Mouse (Mus musculus) retina, postnatal 1 day (tissue): Measurements from ENCODE around the gene Mrps26.
"Not testable (repeated sequence)": the region's sequence is repeated elsewhere in the genome, so short reads cannot be mapped to it uniquely, and the experiment has no call there.

Experiments
- DNase-seq: peaks from one replicate; pipeline ENCODE4 v3.0.0-alpha.2; 2012

Mrps26 gene

DNA sequence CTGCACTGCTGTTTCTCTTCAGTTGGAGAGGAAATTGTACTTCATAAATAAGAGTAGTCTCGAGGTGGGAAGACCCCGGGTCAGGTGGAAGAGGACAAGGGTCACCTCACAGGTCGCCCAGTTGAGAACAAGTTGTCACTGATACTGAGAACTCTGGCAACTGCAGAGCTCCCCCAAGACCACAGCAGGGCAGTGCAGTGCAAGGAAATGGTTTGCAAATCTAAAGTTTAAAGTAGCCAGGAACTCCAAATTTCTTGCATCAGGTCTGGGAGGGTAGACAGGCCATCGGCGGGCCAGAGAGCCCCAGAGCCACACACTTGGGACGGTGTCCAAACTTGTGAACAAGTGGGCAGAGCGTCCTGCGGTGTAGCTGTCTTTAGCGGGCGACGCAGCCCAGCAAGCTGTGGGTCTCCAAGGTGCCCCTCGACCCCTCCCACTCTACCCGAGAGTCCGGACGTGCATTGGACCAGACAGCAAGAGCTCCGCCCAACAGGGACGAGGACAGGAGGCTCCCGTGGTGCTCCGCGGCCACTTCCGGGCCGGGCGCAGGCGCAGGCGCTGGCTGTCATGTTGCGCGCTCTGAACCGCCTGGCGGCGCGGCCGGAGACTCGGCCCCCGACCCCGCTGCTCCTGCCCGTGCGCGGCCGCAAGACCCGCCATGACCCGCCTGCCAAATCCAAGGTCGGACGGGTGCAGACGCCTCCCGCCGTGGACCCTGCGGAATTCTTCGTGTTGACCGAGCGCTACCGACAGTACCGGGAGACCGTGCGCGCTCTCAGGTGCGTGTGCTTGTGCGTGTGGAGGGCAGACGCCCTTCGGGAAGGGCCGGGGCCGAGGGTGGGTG is at the start of gene Mrps26:
Gene Mrps26, plus strand, starts transcription at position 531 of the 844 bp plus-strand sequence.
- peak; percentile 98 for DNase-seq

DNA sequence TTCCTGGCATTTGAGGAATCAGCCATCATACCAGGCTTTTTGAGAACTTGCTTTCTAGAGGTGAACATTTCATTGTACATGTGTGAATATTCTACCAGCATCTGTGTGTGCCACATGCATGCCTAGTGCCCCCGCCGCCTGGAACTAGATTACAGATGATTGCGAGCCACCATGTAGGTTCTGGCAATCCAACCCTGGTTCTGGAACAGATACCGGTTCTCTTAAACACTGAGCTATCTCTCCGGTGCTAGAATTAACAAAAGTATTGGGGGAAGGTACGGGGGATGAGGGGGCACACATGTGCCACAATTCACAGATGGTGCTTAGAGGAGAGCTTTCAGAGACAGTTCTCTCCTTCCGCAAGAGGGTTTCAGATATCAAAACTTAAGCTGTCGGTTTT is 49.6 kb upstream of the Mrps26 start:
- DNase-seq, result no peak

DNA sequence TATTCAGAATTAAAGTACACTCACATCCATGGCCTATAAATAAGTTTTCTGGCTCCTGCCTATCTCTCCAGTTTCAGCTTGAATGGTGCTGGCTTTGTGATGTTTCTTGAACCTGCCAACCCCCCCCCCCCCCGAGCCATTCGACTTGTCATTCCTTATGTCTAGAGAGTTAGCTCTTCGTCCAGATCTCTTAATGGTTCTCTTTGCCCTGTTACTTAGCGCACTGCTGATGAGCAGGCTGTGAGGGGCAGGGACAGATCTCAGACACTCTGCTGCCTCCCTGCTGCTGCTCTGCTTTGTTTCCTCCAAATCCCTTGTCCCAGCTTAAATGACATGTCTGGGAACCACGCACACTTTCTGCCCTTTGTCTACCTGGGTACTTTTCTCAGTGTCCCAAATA is 47.8 kb upstream of the Mrps26 start:
- DNase-seq, result no peak

DNA sequence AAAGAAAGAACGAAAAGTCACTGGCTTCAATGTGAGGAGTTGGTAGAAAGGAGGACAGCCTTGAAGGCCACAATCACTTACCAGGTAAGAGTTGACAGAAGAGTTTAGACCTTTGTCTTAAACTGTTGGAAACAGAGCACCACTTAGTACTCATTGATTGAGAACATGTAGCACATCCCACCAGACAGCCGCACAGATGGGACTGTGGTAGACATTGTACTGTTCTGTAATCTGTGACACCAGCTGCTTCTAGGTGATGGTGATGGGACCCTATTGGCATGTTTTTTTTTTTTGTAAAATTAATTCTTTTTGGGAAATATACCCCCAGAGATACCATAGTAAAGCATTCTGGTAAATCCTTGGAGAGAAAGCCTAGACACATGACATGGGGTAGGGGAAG is 41.6 kb upstream of the Mrps26 start:
- no peak for DNase-seq

DNA sequence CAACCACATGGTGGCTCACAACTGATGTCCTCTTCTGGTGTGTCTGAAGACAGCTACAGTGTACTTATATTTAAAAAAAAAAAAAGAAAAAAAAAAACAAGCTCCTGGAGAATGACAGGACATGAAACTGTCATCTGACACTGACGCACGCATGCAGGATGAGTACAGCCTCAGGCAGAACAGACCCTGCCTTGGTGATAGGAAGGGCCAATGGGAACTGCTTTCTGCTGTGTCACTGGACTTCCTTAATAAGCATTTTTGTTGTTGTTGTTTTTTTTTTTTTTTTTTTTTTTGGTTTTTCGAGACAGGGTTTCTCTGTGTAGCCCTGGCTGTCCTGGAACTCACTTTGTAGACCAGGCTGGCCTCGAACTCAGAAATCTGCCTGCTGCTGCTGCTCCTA is 38.1 kb upstream of the Mrps26 start:
- not testable (repeated sequence) for DNase-seq

DNA sequence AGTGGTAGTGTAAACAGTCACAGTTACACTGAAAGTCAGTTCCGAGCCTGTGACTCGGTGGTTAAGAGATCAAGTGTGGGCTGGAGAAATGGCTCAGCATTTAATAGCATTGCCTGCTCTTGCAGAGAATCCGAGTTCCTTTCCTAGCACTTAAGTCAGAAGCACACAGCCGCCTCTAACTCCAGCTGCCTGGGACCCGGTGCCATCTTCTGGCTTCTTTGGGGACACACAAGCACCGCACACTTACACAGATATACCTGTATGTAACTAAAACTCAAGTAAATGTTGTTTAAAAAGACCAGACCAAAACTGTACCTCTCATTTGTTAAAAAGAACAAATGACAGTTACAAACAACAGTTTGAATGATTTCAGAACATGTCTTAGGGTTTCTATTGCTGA is 35.1 kb upstream of the Mrps26 start:
- DNase-seq, result peak; percentile 2

DNA sequence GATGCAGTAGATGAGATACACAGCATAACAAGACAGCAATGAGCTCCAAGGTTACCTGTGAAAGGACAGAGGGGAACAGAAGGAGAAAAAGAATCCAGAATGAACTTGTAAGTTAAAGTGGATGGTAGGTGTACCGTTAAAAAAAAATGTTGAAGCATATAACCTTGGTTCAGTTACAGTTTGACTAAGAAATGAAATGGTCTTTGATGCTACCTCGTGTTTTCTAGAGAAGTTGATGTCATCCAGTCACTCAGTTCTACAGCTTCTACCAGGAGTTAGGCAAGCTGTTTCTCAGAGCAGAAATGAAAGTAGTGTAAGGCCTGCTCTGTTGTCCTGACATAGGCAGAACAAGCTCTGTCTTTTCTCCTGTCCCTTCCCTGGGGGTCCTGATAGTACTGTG is 34.3 kb upstream of the Mrps26 start:
- DNase-seq, result no peak

DNA sequence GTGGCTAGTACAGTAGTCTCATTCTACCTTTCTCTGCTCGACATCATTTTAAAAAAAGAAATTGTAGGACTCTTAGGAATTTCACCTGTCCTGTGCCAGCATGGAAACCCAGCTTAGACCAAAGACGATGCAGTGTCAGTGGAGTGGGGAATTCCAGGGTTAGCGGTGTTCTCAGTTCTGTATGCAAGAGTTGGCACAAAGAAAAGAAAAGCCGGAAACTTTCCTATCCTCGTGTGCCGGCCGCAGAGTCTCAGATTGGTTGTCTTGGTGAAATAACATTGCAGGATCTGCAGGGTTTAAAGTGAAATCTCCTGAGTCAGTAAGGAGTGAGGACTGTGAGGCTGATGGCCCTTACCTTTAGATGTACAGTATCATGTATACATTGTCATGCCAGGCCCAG is 33.6 kb upstream of the Mrps26 start:
- no peak for DNase-seq

DNA sequence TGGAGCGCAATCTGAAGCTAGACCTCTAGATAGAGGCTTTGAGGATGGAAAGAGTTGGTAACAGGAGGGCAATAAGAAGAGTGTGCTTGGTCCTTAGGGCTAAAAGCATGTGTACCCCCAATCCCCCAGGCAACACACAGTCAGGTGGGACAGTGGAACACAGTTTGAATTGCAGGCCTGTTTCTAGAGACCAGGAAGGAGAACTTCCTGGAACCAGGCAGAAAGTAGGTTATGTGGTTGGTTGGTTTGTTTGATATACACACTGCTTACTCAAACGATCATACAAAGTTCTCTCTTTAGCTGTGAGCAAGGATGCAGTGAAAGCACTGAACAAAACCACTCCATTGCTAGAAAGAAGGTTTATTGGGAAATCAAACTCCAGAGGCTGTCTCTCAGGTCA is 31.3 kb upstream of the Mrps26 start:
- DNase-seq, result no peak

DNA sequence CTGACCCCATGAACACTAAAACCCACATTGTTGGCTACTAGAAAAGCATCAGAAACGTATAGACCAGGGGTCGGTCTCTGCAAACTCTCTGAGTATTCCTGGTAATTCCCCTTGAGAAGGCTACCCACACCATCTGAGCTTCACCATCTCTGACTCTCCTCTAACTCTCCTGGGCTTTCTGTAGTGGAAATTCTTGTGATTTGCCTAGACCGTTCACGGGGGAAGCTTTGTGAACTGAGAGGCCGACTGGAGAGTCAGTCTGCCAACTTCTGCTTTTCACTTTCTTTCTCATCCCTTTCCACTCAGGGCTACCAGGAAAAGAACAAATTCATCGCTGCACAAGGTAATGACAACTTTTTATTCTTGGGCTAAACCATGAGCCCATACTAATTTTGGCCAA is 28.5 kb upstream of the Mrps26 start:
- no peak for DNase-seq

DNA sequence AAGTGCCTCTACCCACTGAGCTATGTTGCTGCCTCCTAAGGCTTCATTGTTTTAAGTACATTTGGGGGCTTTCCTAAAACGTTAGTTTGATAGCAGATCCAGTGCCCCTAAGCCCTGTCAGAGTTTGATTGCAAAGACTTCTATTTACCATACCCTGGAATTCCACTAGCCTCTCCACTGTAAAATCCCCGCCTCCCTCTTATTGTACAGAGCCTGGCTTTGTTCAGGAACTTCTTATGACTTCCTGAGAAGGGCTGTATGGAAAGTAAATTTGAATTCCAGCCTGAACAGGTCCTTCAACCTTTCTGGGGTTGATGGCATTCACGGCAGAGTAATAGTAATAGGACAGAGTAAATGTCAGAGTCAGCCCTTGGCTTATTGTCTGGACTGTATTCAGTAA is 26.7 kb upstream of the Mrps26 start:
- no peak for DNase-seq

DNA sequence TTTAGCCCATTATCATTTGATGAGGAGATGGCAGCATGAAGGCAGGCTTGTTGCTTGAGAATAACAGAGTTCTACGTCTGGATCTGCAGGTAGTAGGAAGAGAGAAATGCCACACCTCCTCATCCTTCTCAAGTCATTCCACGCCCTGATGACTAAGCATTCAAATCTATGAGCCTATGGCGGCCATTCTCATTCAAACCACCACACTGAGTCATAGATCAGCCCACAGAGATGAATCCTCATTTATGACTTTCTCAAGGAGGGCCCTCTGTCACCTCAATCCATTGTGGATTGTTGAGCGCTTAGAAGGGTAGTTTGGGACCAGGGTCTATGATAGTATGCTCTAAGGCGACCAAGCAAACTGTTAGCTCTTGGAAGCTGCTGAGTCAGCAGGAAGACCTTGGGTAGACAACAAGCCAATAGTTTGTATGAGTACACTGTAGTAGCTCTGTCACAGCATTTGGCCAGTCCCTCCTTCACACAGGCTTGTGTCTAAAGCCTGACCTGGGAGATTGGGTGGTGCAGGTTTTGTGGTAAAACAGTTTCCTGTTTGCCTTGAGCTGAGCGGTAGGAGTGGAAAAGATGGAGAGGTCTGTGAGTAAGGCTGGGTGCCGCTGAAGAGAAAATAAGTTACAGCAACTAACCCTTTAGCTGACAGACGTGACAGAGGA is 24.5 kb upstream of the Mrps26 start:
- DNase-seq, result no peak

DNA sequence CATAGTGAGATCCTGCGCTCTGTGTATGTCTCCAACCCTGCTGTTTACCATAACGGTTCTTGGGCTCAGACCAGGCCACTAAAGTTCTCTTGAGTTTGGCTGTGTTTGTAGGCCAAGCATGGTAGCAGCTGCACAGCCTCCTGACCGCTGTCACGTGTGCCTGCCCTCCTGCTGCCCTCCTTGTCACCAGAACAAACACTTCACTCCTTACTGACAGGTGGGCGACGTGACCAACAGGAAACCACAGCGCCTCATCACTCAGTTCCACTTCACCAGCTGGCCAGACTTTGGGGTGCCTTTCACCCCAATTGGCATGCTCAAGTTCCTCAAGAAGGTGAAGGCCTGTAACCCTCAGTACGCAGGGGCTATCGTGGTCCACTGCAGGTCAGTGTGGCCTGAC is 23.3 kb upstream of the Mrps26 start:
- no peak for DNase-seq

DNA sequence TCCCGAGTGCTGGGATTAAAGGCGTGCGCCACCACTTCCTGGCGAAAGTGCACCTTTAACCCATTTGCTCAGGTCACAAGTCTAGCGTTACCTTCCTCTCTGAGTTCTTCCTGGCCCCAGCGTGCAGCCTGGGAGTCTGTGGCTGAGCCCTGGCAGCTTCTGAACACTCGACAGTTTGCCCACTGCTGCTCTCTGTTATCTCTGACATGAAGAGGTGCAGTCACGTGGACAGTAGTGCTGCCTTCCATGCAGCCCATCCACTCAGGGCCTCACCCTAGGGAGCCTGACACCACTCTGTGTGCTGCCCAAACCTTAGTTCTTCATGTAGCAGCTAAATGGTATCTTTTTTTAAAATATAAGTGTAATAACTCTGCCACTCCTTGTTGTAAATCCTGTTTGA is 16.6 kb upstream of the Mrps26 start:
- no peak for DNase-seq

DNA sequence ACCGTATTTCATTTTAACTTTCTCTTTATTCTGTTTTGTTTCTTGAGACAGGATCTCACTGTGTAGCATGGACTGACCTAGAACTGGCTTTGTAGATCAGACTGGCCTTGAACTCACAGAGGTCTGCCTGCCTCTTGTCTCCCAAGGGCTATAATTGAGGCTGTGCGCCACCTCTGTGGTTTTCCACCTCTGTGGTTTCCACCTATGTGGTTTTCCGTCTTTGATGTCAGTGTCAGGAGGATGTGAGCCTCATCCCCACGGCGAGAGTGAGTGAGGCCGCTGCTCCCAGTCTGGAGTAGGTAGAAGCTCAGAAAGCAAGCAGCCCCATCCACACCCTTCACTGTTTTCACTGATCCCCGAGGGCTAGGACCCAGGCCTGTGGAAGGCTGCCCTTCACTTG is 8.7 kb upstream of the Mrps26 start:
- no peak for DNase-seq

DNA sequence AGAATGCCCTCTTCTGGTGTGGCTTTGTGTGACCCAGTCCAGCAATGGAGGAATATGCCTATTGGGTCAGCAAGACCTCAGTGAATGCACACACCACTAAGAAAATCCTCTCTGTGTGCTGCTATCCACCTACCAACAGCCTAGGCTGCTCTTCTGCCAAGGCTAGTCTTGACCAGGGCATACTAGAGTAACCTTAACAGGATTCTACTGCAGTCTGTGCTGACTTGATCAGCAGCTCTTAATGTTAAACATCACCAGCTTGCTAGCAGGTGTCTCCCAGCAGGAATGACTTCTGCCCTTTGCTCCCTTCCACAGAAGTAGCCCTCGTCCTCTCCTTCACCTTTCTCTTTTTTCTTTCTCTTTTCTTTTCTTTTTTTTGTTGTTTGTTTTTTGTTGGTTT is 7.2 kb upstream of the Mrps26 start:
- no peak for DNase-seq

DNA sequence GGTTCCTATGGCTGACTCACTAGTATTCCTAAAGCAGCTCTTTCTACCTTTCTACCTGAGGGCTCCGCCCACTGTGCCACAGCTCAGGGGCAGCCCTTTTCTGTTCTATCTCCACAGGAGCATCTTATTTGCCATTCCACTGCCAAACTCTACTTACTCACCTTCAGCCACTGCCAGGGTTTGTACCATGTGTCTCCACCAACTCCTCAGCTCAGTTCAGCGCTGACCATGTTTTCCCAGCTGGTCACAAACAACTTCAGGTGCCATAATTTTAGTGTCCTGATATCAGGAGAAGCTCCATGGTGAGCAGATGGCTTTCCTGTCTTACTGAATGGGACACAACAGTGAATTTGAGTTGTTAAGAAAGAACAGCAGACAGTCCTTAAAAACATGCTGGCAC is 6.1 kb upstream of the Mrps26 start:
- no peak for DNase-seq

DNA sequence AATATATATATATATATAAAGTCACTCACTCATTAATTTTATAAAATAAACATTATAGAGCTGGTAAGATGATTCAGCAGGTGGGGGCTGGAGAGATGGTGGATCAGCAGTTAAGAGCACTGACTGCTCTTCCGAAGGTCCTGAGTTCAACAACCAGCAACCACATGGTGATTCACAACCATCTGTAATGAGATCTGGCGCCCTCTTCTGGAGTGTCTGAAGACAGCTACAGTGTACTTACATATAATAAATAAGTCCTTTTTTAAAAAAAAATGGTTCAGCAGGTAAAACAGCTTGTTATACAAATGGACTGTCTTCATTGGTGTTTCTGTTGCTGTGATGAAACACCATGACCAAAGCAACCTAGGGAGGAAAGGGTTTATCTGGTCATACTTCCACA is 5.5 kb upstream of the Mrps26 start:
- DNase-seq, result no peak

DNA sequence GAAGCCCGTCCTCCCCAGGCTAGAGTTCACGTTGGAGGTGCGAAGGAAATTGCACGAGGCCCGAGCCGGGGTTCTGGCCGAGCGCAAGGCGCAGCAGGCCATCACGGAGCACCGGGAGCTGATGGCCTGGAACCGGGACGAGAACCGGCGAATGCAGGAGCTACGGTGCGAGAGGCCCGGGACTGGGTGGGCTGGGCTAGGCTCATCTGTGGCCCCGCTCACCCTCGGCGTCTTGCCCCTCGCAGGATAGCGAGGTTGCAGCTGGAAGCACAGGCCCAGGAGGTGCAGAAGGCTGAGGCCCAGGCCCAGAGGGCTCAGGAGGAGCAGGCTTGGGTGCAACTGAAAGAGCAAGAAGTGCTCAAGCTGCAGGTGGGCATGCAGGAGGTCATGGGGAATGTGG is 521 bp downstream of the Mrps26 start:
- no peak for DNase-seq

DNA sequence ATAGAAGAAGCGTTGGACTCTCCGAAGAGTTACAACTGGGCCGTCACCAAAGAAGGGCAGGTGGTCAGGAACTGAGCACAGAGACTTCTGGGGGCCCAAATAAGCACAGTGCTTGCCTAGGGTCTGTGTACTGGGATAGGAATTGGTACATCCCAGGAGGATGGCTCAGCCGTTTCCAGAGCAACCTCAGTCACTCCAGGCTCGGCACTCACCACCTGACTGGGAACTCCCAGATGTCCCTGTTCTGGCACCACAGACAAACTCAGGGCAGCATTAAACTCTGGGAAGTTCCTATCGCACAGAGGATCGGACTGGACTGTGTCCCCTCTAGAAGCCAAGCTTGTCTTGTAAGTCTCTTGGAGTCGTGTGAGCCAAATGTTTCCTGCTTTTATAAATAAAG is 1.4 kb downstream of the Mrps26 start:
- DNase-seq, result no peak

DNA sequence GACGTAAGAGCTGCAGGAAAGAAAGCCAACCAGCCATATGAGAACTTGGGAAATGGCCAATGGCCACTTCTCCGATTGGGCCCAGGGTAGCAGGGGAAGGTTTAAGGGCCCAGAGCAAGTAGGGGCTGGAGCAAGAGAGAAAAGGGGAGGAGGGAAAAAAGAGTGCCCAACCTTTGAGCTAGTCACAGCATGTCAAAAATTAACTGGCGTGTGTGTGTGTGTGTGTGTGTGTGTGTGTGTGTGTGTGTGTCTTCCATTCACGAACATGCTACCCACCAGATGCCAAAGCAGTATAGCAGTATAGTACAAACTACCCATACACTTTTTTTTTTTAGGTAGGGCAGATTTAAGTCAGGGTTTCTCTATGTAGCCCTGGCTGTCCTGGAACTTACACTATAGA is 5.4 kb downstream of the Mrps26 start:
- no peak for DNase-seq

DNA sequence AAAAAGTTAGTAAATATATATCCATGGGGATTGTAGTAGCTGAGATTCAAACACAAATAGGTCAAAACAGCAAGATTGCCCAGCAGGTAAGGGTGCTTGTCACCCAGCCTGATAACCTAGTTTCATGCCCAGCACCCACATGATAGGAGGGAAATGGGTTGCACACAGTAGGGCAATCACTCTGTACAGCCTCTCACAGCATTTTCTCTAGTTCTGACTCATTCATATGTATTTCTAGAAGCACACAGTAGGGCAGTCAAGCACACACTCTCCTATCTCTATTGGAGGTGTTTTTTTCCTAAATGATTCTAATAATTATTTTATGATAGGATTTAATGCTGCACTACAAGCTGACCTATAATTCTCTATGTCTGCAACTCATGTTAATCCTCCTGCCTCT is 6.4 kb downstream of the Mrps26 start:
- DNase-seq, result no peak

DNA sequence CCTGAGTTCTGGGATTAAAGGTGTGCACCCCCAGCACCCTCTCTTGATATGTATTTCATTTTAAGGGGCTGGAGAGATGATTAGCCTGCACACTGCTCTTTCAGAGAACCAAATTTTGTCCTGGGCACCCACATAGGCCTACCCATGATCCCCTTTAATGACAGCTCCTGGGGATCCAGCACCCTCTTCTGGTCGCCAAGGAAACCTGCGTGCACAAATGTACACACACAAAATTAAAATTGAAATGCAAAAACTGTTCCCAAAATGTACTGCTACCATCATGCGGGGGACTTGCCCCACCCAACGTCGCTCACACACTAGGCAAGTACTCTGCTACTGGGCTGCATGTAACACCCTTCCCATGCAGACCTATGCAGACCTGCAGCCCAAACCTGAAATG is 11.4 kb downstream of the Mrps26 start:
- no peak for DNase-seq

DNA sequence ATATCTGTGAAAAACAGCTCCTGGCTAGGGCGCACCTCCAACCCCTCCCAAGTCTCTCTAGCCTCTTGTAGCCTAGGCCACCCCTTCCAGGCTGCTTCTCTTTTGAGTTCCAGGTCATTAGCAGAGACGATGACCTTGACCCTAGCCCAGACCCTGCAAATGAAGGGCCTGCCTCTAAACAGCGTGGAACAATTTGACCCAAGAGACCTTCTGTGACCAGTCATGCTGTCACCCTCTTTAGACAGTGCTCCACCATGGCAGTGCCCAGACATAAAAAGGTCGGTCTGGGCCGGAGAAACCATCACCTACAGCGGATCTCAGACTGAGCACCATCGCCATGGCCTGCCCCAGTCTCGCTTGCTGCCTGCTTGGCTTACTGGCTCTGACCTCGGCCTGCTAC is 12.3 kb downstream of the Mrps26 start, which contains the start of gene Oxt:
Gene Oxt, plus strand, starts transcription at position 301 of the 400 bp plus-strand sequence.
- DNase-seq, result no peak

DNA sequence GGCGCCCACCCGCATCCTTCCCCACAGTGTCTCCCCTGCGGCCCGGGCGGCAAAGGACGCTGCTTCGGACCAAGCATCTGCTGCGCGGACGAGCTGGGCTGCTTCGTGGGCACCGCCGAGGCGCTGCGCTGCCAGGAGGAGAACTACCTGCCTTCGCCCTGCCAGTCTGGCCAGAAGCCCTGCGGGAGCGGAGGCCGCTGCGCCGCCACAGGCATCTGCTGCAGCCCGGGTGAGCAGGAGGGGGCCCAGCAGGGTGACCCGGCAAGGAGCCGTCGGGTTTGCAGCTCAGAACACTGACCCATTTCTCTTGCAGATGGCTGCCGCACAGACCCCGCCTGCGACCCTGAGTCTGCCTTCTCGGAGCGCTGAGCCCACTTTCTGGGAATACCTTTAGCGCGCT is 13.0 kb downstream of the Mrps26 start:
- DNase-seq, result peak; percentile 68
